Mouse (Mus musculus) skeletal muscle tissue, adult 2 months (tissue): ENCODE results near the gene Nt5c3.
A peak's percentile ranks its signal among the peaks of the same experiment; 100 is the strongest.
"Not testable (repeated sequence)": the region's sequence is repeated elsewhere in the genome, so short reads cannot be mapped to it uniquely, and the experiment has no call there.

ENCODE experiments used
- DNase-seq: peaks from one replicate; pipeline ENCODE4 v3.0.0-alpha.2; 2012; ENCODE audit warnings: low read depth, low spot score

Nt5c3 gene

GRCm38 (mm10) chr6:56904982-56905381 lies 18.8 kb downstream of the Nt5c3 start:
- DNase-seq = no peak

- DNase-seq = no peak
These were observed 19.4 kb downstream of the Nt5c3 start for GRCm38 (mm10) chr6:56904330-56904729.

GRCm38 (mm10) chr6:56903831-56904230 lies 19.9 kb downstream of the Nt5c3 start:
- no peak for DNase-seq

GRCm38 (mm10) chr6:56902606-56903520 lies 20.9 kb downstream of the Nt5c3 start:
- no peak for DNase-seq

GRCm38 (mm10) chr6:56901824-56902386 lies 21.8 kb downstream of the Nt5c3 start:
- DNase-seq = peak; percentile 89

GRCm38 (mm10) chr6:56901336-56901735 lies 22.4 kb downstream of the Nt5c3 start:
- DNase-seq = no peak

- DNase-seq = peak; percentile 89
These were observed 24.1 kb downstream of the Nt5c3 start for GRCm38 (mm10) chr6:56899601-56900000.

GRCm38 (mm10) chr6:56890762-56891161 lies 33.0 kb downstream of the Nt5c3 start:
- no peak for DNase-seq

- DNase-seq = peak; percentile 62
These were observed 35.2 kb downstream of the Nt5c3 start for GRCm38 (mm10) chr6:56888561-56888960.

GRCm38 (mm10) chr6:56879352-56879955 lies 44.3 kb downstream of the Nt5c3 start:
- DNase-seq = no peak

GRCm38 (mm10) chr6:56877985-56878384 lies 45.7 kb downstream of the Nt5c3 start:
- no peak for DNase-seq

GRCm38 (mm10) chr6:56876870-56877269 lies 46.9 kb downstream of the Nt5c3 start:
- no peak for DNase-seq

GRCm38 (mm10) chr6:56870027-56870426 lies 53.7 kb downstream of the Nt5c3 start:
- no peak for DNase-seq

- no peak for DNase-seq
These were observed 55.2 kb downstream of the Nt5c3 start for GRCm38 (mm10) chr6:56868565-56868964.

GRCm38 (mm10) chr6:56866899-56867298 lies 56.8 kb downstream of the Nt5c3 start:
- not testable (repeated sequence) for DNase-seq

- DNase-seq = no peak
These were observed 63.4 kb downstream of the Nt5c3 start for GRCm38 (mm10) chr6:56860205-56860848.

GRCm38 (mm10) chr6:56856748-56857147 lies 67.0 kb downstream of the Nt5c3 start:
- DNase-seq = no peak

GRCm38 (mm10) chr6:56854803-56855202 lies 68.9 kb downstream of the Nt5c3 start:
- DNase-seq = no peak

GRCm38 (mm10) chr6:56850315-56850714 lies 73.4 kb downstream of the Nt5c3 start:
- no peak for DNase-seq

GRCm38 (mm10) chr6:56848974-56849373 lies 74.8 kb downstream of the Nt5c3 start:
- DNase-seq = no peak

GRCm38 (mm10) chr6:56844365-56844764 lies 79.4 kb downstream of the Nt5c3 start:
- no peak for DNase-seq

GRCm38 (mm10) chr6:56843229-56843628 lies 80.5 kb downstream of the Nt5c3 start:
- no peak for DNase-seq
